Mouse (Mus musculus): ENCODE measurements around the gene Sparcl1. TPM values are rescaled to one million over a fixed set of nuclear protein-coding genes. Genes with fewer than 3 reads are reported as not detected.

The Sparcl1 gene
- polyA plus RNA-seq, 1 experiment, result 17.3 TPM

- H3K4me3 ChIP-seq (ENCODE audit: extremely low read depth, insufficient read depth, insufficient read length), result no peak overlapping the region
- TF ChIP-seq CTCF (IDR thresholded peaks at IDR 0.05; ENCODE audit: extremely low read depth, insufficient read depth, insufficient read length, insufficient replicate concordance) (no peak), POLR2A (IDR thresholded peaks at IDR 0.05; ENCODE audit: low read depth, low read length) (no peak)
- H3K27ac ChIP-seq (ENCODE audit: insufficient read depth, low read length), result no peak overlapping the region
- H3K27me3 ChIP-seq (ENCODE audit: control insufficient read depth, insufficient read depth, low read length), result no peaks in the 10 kb centered on the region
- H3K36me3 ChIP-seq (ENCODE audit: control insufficient read depth, insufficient read depth, low read length), result no peaks in the 10 kb centered on the region
- H3K4me1 ChIP-seq (ENCODE audit: control insufficient read depth, insufficient read depth, insufficient read length), result no peaks in the 10 kb centered on the region
- DNase-seq (ENCODE audit: low read depth in 1 of 2, low spot score in 2 of 2), result no peak
- WGBS, result 85% methylated on average over 4 of the region's 4 CpGs
These were observed 30.5 kb upstream of the Sparcl1 start for GRCm38 (mm10) chr5:104144057-104144456.

- no peaks in the 10 kb centered on the region for H3K36me3 ChIP-seq (ENCODE audit: control insufficient read depth, insufficient read depth, low read length)
- 58% methylated on average over 2 of the region's 2 CpGs for WGBS
- no peak for TF ChIP-seq POLR2A (IDR thresholded peaks at IDR 0.05; ENCODE audit: low read depth, low read length)
- no peak for TF ChIP-seq CTCF (IDR thresholded peaks at IDR 0.05; ENCODE audit: extremely low read depth, insufficient read depth, insufficient read length, insufficient replicate concordance)
- H3K27ac ChIP-seq (ENCODE audit: insufficient read depth, low read length), result no peak overlapping the region
- no peaks in the 10 kb centered on the region for H3K27me3 ChIP-seq (ENCODE audit: control insufficient read depth, insufficient read depth, low read length)
- DNase-seq (ENCODE audit: low read depth in 1 of 2, low spot score in 2 of 2), result no peak
- no peaks in the 10 kb centered on the region for H3K4me1 ChIP-seq (ENCODE audit: control insufficient read depth, insufficient read depth, insufficient read length)
- no peak overlapping the region for H3K4me3 ChIP-seq (ENCODE audit: extremely low read depth, insufficient read depth, insufficient read length)
These were observed 27.5 kb upstream of the Sparcl1 start for GRCm38 (mm10) chr5:104141067-104141466.

GRCm38 (mm10) chr5:104137920-104138541 lies 24.5 kb upstream of the Sparcl1 start:
- Histone ChIP-seq H3K4me1 (ENCODE audit: control insufficient read depth, insufficient read depth, insufficient read length) (no peaks in the 10 kb centered on the region), H3K36me3 (ENCODE audit: control insufficient read depth, insufficient read depth, low read length) (no peaks in the 10 kb centered on the region)
- 82% methylated on average over 10 of the region's 10 CpGs for WGBS

GRCm38 (mm10) chr5:104133752-104134151 lies 20.2 kb upstream of the Sparcl1 start:
- H3K4me3 ChIP-seq (ENCODE audit: extremely low read depth, insufficient read depth, insufficient read length), result no peak overlapping the region
- no peaks in the 10 kb centered on the region for H3K27me3 ChIP-seq (ENCODE audit: control insufficient read depth, insufficient read depth, low read length)
- H3K27ac ChIP-seq (ENCODE audit: insufficient read depth, low read length), result no peak overlapping the region
- no peaks in the 10 kb centered on the region for H3K36me3 ChIP-seq (ENCODE audit: control insufficient read depth, insufficient read depth, low read length)
- TF ChIP-seq POLR2A (IDR thresholded peaks at IDR 0.05; ENCODE audit: low read depth, low read length), result no peak
- TF ChIP-seq CTCF (IDR thresholded peaks at IDR 0.05; ENCODE audit: extremely low read depth, insufficient read depth, insufficient read length, insufficient replicate concordance), result no peak
- no peaks in the 10 kb centered on the region for H3K4me1 ChIP-seq (ENCODE audit: control insufficient read depth, insufficient read depth, insufficient read length)
- DNase-seq (ENCODE audit: low read depth in 1 of 2, low spot score in 2 of 2), result no peak
- 50% methylated on average over 4 of the region's 4 CpGs for WGBS

More at GRCm38 (mm10) chr5:104137920-104138541, 24.5 kb upstream of the Sparcl1 start:
- TF ChIP-seq POLR2A (IDR thresholded peaks at IDR 0.05; ENCODE audit: low read depth, low read length), result no peak
- no peak for TF ChIP-seq CTCF (IDR thresholded peaks at IDR 0.05; ENCODE audit: extremely low read depth, insufficient read depth, insufficient read length, insufficient replicate concordance)
- no peak overlapping the region for H3K4me3 ChIP-seq (ENCODE audit: extremely low read depth, insufficient read depth, insufficient read length)
- H3K27me3 ChIP-seq (ENCODE audit: control insufficient read depth, insufficient read depth, low read length), result no peaks in the 10 kb centered on the region
- DNase-seq (ENCODE audit: low read depth in 1 of 2, low spot score in 2 of 2), result no peak
- H3K27ac ChIP-seq (ENCODE audit: insufficient read depth, low read length), result no peak overlapping the region

GRCm38 (mm10) chr5:104131544-104131943 lies 18.0 kb upstream of the Sparcl1 start:
- TF ChIP-seq POLR2A (IDR thresholded peaks at IDR 0.05; ENCODE audit: low read depth, low read length), result no peak
- no peak for TF ChIP-seq CTCF (IDR thresholded peaks at IDR 0.05; ENCODE audit: extremely low read depth, insufficient read depth, insufficient read length, insufficient replicate concordance)
- 40% methylated on average over 4 of the region's 4 CpGs for WGBS
- no peak overlapping the region for H3K4me3 ChIP-seq (ENCODE audit: extremely low read depth, insufficient read depth, insufficient read length)
- H3K4me1 ChIP-seq (ENCODE audit: control insufficient read depth, insufficient read depth, insufficient read length), result no peaks in the 10 kb centered on the region
- H3K27ac ChIP-seq (ENCODE audit: insufficient read depth, low read length), result no peak overlapping the region
- no peaks in the 10 kb centered on the region for H3K27me3 ChIP-seq (ENCODE audit: control insufficient read depth, insufficient read depth, low read length)
- no peak for DNase-seq (ENCODE audit: low read depth in 1 of 2, low spot score in 2 of 2)
- H3K36me3 ChIP-seq (ENCODE audit: control insufficient read depth, insufficient read depth, low read length), result no peaks in the 10 kb centered on the region

- 93% methylated on average over 4 of the region's 4 CpGs for WGBS
- TF ChIP-seq POLR2A (IDR thresholded peaks at IDR 0.05; ENCODE audit: low read depth, low read length) (no peak), CTCF (IDR thresholded peaks at IDR 0.05; ENCODE audit: extremely low read depth, insufficient read depth, insufficient read length, insufficient replicate concordance) (no peak)
- no peak overlapping the region for H3K27ac ChIP-seq (ENCODE audit: insufficient read depth, low read length)
These were observed 17.4 kb upstream of the Sparcl1 start for GRCm38 (mm10) chr5:104130891-104131290.

GRCm38 (mm10) chr5:104128281-104129031 lies 14.9 kb upstream of the Sparcl1 start:
- no peak for DNase-seq (ENCODE audit: low read depth in 1 of 2, low spot score in 2 of 2)
- 63% methylated on average over 12 of the region's 12 CpGs for WGBS
- no peaks in the 10 kb centered on the region for H3K27me3 ChIP-seq (ENCODE audit: control insufficient read depth, insufficient read depth, low read length)
- H3K27ac ChIP-seq (ENCODE audit: insufficient read depth, low read length), result no peak overlapping the region
- H3K4me1 ChIP-seq (ENCODE audit: control insufficient read depth, insufficient read depth, insufficient read length), result no peaks in the 10 kb centered on the region
- no peak overlapping the region for H3K4me3 ChIP-seq (ENCODE audit: extremely low read depth, insufficient read depth, insufficient read length)
- TF ChIP-seq POLR2A (IDR thresholded peaks at IDR 0.05; ENCODE audit: low read depth, low read length), result no peak
- no peak for TF ChIP-seq CTCF (IDR thresholded peaks at IDR 0.05; ENCODE audit: extremely low read depth, insufficient read depth, insufficient read length, insufficient replicate concordance)
- H3K36me3 ChIP-seq (ENCODE audit: control insufficient read depth, insufficient read depth, low read length), result no peaks in the 10 kb centered on the region

More at GRCm38 (mm10) chr5:104130891-104131290, 17.4 kb upstream of the Sparcl1 start:
- no peaks in the 10 kb centered on the region for H3K27me3 ChIP-seq (ENCODE audit: control insufficient read depth, insufficient read depth, low read length)
- no peak for DNase-seq (ENCODE audit: low read depth in 1 of 2, low spot score in 2 of 2)
- H3K36me3 ChIP-seq (ENCODE audit: control insufficient read depth, insufficient read depth, low read length), result no peaks in the 10 kb centered on the region
- H3K4me3 ChIP-seq (ENCODE audit: extremely low read depth, insufficient read depth, insufficient read length), result no peak overlapping the region
- no peaks in the 10 kb centered on the region for H3K4me1 ChIP-seq (ENCODE audit: control insufficient read depth, insufficient read depth, insufficient read length)
